Mouse (Mus musculus) stomach, embryonic 16.5 days (tissue): Measurements from ENCODE around the gene Tmem138. TPM values are rescaled to one million over a fixed set of nuclear protein-coding genes. Genes with fewer than 3 reads are reported as not detected.

Source experiments
- ATAC-seq: fragments of 200-750 bp; cut with Nextera tagmentation; 2 replicates; pipeline ENCODE4 v1.8.0; 2017; ENCODE audit warnings: moderate number of reproducible peaks, moderate TSS enrichment; ENCODE audit not compliant: insufficient read depth, low FRiP score
- H3K27ac ChIP-seq: fragments of 300-500 bp; sonication (generic); 2 replicates; pipeline ENCODE4 v1.5.1; 2014; ENCODE audit warnings: low read length
- H3K27me3 ChIP-seq: fragments of 300-500 bp; sonication (generic); 2 replicates; pipeline ENCODE4 v1.6.1; 2014; ENCODE audit warnings: low read length, control low read depth, mixed read lengths; ENCODE audit not compliant: control insufficient read depth, insufficient read depth
- H3K36me3 ChIP-seq: fragments of 300-500 bp; sonication (generic); 2 replicates; pipeline ENCODE4 v1.6.1; 2014; ENCODE audit warnings: low read length; ENCODE audit not compliant: control insufficient read depth, insufficient read depth
- H3K4me1 ChIP-seq: fragments of 300-500 bp; sonication (generic); 2 replicates; pipeline ENCODE4 v1.6.1; 2014; ENCODE audit warnings: low read length, control low read depth, mixed read lengths; ENCODE audit not compliant: control insufficient read depth, insufficient read depth
- H3K4me2 ChIP-seq: fragments of 300-500 bp; sonication (generic); 2 replicates; pipeline ENCODE4 v1.6.1; 2014; ENCODE audit warnings: low read depth, low read length, mixed read lengths
- H3K4me3 ChIP-seq: fragments of 300-500 bp; sonication (generic); replicated peaks from 2 replicates; pipeline ENCODE4 v1.5.1; 2014; ENCODE audit warnings: mild to moderate bottlenecking, low read length
- H3K9ac ChIP-seq: fragments of 300-500 bp; sonication (generic); 2 replicates; pipeline ENCODE4 v1.6.1; 2014; ENCODE audit warnings: low read length
- H3K9me3 ChIP-seq: fragments of 300-500 bp; sonication (generic); replicated peaks from 2 replicates; pipeline ENCODE4 v1.6.1; 2016; ENCODE audit warnings: low read length, control low read depth; ENCODE audit not compliant: control insufficient read depth
- WGBS: fragments of 180-500 bp; shearing (Covaris S2); extraction: QIAGEN DNeasy Blood & Tissue Kit; methylation state at CpG from one replicate; pipeline ENCODE4 v1.1.7; 2014; 5-methylcytosine and 5-hydroxymethylcytosine counted together
- polyA plus RNA-seq: library from polyadenylated mRNA; unstranded; fragments of >200 nt; fragmentation: Nextera tagmentation; extraction: Ambion mirVana; gene quantifications from 2 replicates; pipeline ENCODE4 v1.2.1, GENCODE M21; 2015

Gene Tmem138
- polyA plus RNA-seq, result 24.6 and 25.0 TPM in 2 replicates

GRCm38 (mm10) chr19:10576690-10577561 is at the start of gene Tmem138, which contains the start of gene Cyb561a3:
Tmem138 (minus strand) TSS chr19:10577362.
Cyb561a3 (plus strand) TSS chr19:10577172.
- H3K4me1 ChIP-seq, result peaks cover 11% of the 10 kb centered on the region
- under 1% methylated on average over 44 of the region's 44 CpGs for WGBS
- ATAC-seq, result peak; percentile 97
- H3K4me2 ChIP-seq, result peak within 1 kb of the TSS; percentile 91
- peak within 1 kb of the TSS; percentile 86 for H3K4me3 ChIP-seq
- H3K9ac ChIP-seq, result peak within 1 kb of the TSS; percentile 89
- H3K9me3 ChIP-seq, result no peaks in the 10 kb centered on the region
- H3K36me3 ChIP-seq, result peaks cover 3% of the 10 kb centered on the region; the same call in 1 of the 2 replicates
- peak within 1 kb of the TSS; percentile 89 for H3K27ac ChIP-seq
- H3K27me3 ChIP-seq, result no peaks in the 10 kb centered on the region

DNA sequence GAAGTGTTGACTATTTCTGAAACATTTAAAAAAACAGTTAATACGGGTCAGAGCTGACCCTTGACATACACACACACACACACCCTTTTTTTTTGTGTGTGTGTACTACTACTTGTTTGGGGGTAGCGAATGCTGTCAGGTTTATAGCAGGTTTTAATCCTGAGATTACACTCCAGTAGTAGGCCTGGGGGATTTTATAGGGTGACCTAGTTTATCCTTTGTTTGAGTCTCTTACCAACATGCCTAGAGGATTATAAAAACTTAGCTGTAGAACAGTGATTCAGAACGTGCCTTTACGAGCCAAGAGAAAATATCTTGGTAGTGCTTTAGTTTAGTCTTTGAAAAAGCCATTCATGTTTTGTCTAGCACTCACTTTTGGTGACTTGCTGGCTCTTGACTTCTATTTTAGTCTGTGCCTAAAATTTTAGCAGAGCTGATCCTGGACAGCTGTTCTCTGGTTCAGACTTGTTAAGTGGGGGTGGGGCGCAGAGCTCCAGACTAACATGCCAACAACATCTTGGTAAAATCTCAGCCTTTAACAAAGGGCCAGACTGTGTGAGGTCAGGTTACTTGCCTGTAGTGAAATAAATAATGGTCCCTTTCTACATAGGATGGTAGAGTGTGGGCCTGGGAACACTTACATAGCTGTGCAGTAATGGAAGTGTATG is 31.5 kb upstream of the Tmem138 start:
- no peak overlapping the region for H3K4me2 ChIP-seq
- H3K4me3 ChIP-seq, result no peak overlapping the region
- H3K4me1 ChIP-seq, result peaks cover 19% of the 10 kb centered on the region
- no peak for ATAC-seq
- WGBS, result 72% methylated on average over 5 of the region's 5 CpGs
- H3K27ac ChIP-seq, result no peak overlapping the region
- peaks cover 26% of the 10 kb centered on the region for H3K36me3 ChIP-seq
- no peaks in the 10 kb centered on the region for H3K27me3 ChIP-seq
- H3K9me3 ChIP-seq, result no peaks in the 10 kb centered on the region
- no peak overlapping the region for H3K9ac ChIP-seq

DNA sequence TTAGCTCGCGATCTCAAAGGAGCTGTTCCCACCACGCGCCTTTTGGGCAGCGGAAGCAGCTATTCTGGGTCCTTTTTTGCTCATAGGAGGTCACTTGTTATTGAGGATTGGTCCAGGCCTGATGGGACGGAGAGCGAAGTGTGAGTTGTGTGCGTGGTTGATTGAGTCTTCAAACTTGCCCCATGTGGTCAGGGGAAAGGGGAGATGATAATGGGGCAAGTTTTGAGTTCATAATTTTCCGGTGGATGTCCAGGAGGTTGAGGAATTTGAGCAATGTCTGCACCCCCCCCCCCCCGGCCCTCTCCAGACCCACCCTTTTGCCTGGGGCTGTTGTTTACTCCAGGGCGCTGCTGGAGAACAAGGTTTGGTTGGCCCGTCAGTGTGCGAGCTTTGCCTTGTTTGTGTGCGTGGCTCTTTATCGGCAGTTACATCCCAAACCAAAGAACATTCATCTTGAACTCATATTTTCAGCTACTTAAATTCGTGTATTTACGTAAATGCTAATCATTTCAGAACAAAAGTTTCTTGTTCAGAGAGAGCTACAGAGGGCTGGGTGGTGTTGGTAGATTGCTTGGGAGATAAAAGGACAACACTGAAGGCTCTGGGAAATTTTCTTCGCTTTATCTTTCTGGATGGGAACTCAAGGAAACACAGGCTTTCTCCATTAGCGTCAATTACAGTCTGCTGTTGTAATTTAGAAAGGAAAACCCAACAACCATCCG is 28.9 kb upstream of the Tmem138 start:
- Histone ChIP-seq H3K36me3 (peaks cover 15% of the 10 kb centered on the region; the same call in 1 of the 2 replicates), H3K4me2 (peak overlapping the region; percentile 77), H3K9ac (peak overlapping the region; percentile 99), H3K27me3 (no peaks in the 10 kb centered on the region), H3K4me3 (peak overlapping the region; percentile 99), H3K27ac (peak overlapping the region; percentile 95), H3K9me3 (no peaks in the 10 kb centered on the region), H3K4me1 (peaks cover 19% of the 10 kb centered on the region)
- 4% methylated on average over 20 of the region's 20 CpGs for WGBS
- no peak for ATAC-seq

DNA sequence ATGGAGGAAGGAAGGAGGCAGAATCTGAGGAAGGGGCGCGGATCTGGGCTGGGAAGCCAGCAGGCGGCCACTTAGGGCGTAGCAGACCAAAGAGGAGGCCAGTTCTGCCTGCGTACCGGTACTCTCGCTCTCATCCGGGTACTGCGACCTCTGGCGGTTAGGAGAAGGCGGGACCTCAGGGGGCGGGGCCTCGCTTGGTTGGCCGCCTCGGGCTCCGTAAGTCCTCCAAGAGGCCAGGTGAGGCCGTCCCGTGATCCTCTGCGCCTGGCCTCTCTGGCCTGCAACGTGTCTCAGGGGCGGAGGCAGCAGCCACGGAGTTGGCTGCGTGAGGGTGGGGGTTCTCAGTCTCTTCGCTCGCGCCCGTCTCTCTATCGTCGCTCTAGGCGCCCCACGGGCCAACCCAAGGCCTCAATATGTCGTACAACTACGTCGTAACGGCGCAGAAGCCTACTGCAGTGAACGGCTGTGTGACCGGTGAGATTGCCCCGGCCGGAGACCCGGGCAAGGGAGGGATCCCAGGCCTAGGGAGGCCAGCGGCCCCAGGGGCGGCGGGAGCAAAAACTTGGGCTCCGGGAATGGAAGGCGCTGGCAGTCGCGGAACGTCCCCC is 28.2 kb upstream of the Tmem138 start, which contains the start of the genes Ddb1 and Tkfc:
Gene Ddb1, plus strand, starts transcription at position 35 of the 608 bp plus-strand sequence.
Gene Tkfc, minus strand, starts transcription at position 362 of the 608 bp plus-strand sequence.
- Histone ChIP-seq H3K36me3 (peaks cover 8% of the 10 kb centered on the region; the same call in 1 of the 2 replicates), H3K27me3 (no peaks in the 10 kb centered on the region), H3K9ac (peak within 1 kb of the TSS; percentile 99), H3K4me2 (peak within 1 kb of the TSS; percentile 77), H3K4me1 (peaks cover 19% of the 10 kb centered on the region), H3K9me3 (no peaks in the 10 kb centered on the region), H3K4me3 (peak within 1 kb of the TSS; percentile 99), H3K27ac (peak within 1 kb of the TSS; percentile 96)
- under 1% methylated on average over 49 of the region's 49 CpGs for WGBS
- ATAC-seq, result peak; percentile 98

GRCm38 (mm10) chr19:10604534-10604933 is 27.4 kb upstream of the Tmem138 start:
- 32% methylated on average over 3 of the region's 3 CpGs for WGBS
- Histone ChIP-seq H3K27me3 (no peaks in the 10 kb centered on the region), H3K9ac (peak overlapping the region; percentile 99), H3K9me3 (no peaks in the 10 kb centered on the region), H3K4me3 (peak overlapping the region; percentile 99), H3K36me3 (0 out of 2 replicates have a peak, but pooled peaks cover 3% of the 10 kb centered on the region), H3K4me1 (peaks cover 19% of the 10 kb centered on the region), H3K4me2 (peak overlapping the region; percentile 77), H3K27ac (peak overlapping the region; percentile 96)
- no peak for ATAC-seq

DNA sequence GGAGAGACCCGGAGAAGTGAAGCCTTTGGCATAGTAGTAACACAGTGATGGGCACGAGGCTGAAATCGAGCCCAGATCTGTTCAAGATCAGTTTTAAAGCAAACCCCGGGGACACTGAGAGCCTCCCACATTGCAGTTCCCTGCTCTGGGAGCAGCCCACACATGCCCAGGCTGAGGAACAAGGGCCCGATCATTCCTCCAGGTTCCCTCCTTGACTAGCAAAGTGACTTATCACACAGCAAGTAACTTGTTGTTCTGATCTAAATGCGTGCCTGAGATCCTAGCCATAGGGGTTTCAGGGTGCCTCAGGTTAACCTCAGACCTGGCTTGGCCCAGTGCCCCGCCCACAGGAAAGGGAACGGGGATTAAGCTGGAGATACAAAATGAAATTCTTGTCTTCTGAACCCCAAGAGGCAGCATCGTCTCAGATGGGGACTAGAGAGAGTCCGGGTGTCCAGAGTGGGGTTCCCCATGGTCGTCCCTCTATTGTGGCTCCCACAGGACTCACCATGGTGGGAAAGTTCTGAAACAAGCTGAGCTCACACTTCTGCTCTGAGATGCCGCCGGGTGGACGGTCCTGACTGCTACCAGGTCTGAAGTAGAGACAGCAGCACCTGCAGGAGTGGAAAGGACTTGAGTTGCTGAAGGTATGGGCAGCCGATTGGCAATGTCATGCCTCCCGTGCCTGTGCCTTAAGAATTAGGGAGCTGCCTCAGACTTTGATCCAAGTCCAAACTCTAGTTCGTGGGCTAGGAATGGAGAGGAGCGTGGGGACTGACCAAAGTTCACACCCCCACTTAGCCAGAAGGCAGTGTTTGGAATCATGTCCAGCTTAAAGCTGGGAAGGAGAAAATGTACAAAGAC is 26.7 kb upstream of the Tmem138 start:
- H3K4me2 ChIP-seq, result peak overlapping the region; percentile 77
- 0 out of 2 replicates have a peak overlapping the region, but pooled peaks have one; percentile 96 for H3K27ac ChIP-seq
- peak overlapping the region; percentile 99; the same call in 1 of the 2 replicates for H3K9ac ChIP-seq

GRCm38 (mm10) chr19:10602787-10603186 is 25.6 kb upstream of the Tmem138 start:
- peak; percentile 61; the same call in 1 of the 2 replicates for ATAC-seq
- no peaks in the 10 kb centered on the region for H3K9me3 ChIP-seq
- WGBS, result 1% methylated on average over 9 of the region's 9 CpGs

More for the DNA sequence above, 26.7 kb upstream of the Tmem138 start:
- 79% methylated on average over 18 of the region's 18 CpGs for WGBS
- no peaks in the 10 kb centered on the region for H3K9me3 ChIP-seq
- ATAC-seq, result no peak
- H3K27me3 ChIP-seq, result no peaks in the 10 kb centered on the region
- H3K36me3 ChIP-seq, result 0 out of 2 replicates have a peak, but pooled peaks cover 3% of the 10 kb centered on the region
- H3K4me1 ChIP-seq, result peaks cover 19% of the 10 kb centered on the region
- 0 out of 2 replicates have a peak overlapping the region, but pooled peaks have one; percentile 9 for H3K4me3 ChIP-seq

More at GRCm38 (mm10) chr19:10602787-10603186, 25.6 kb upstream of the Tmem138 start:
- Histone ChIP-seq H3K9ac (peak overlapping the region; percentile 72), H3K4me2 (peak overlapping the region; percentile 60), H3K27ac (peak overlapping the region; percentile 89), H3K27me3 (no peaks in the 10 kb centered on the region), H3K4me3 (peak overlapping the region; percentile 39), H3K4me1 (peaks cover 15% of the 10 kb centered on the region), H3K36me3 (0 out of 2 replicates have a peak, but pooled peaks cover 1% of the 10 kb centered on the region)
